Mouse (Mus musculus): ENCODE results near the gene Trpm3. TPM values are rescaled to one million over a fixed set of nuclear protein-coding genes. Genes with fewer than 3 reads are reported as not detected.

The Trpm3 gene
- polyA plus RNA-seq, 1 experiment: 0.08 TPM

DNA sequence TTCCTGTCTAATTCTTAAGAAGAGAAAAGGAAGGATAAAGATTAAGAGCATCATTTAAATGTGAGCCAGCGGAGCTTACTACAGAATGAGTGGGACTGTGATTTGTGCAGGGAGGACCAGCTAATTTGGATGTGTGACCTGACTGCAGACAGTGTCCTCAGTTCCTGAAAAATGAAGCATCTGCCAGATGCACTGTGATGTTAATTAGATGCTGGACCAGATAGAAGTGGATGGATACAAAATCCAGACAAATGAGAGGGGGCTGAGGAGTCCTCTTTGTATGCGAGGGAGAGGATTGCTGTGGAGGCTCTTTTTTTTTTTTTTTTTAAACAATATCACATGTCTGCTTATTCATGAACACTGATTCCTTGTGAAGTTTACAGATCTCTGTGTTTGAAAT is 83.7 kb downstream of the Trpm3 start:
- Histone ChIP-seq H3K4me3 (ENCODE audit: extremely low read depth, insufficient read depth, insufficient read length) (no peak overlapping the region), H3K36me3 (ENCODE audit: control insufficient read depth, insufficient read depth, low read length) (no peaks in the 10 kb centered on the region), H3K27me3 (ENCODE audit: control insufficient read depth, insufficient read depth, low read length) (no peaks in the 10 kb centered on the region), H3K4me1 (ENCODE audit: control insufficient read depth, insufficient read depth, insufficient read length) (no peaks in the 10 kb centered on the region), H3K27ac (ENCODE audit: insufficient read depth, low read length) (no peak overlapping the region)
- DNase-seq (ENCODE audit: low read depth in 1 of 2, low spot score in 2 of 2): no peak
- no peak for TF ChIP-seq CTCF (IDR thresholded peaks at IDR 0.05; ENCODE audit: extremely low read depth, insufficient read depth, insufficient read length, insufficient replicate concordance)
- no peak for TF ChIP-seq POLR2A (IDR thresholded peaks at IDR 0.05; ENCODE audit: low read depth, low read length)
- 86% methylated on average over 2 of the region's 2 CpGs for WGBS

- Histone ChIP-seq H3K27me3 (ENCODE audit: control insufficient read depth, insufficient read depth, low read length) (no peaks in the 10 kb centered on the region), H3K27ac (ENCODE audit: insufficient read depth, low read length) (no peak overlapping the region), H3K4me1 (ENCODE audit: control insufficient read depth, insufficient read depth, insufficient read length) (no peaks in the 10 kb centered on the region), H3K4me3 (ENCODE audit: extremely low read depth, insufficient read depth, insufficient read length) (no peak overlapping the region), H3K36me3 (ENCODE audit: control insufficient read depth, insufficient read depth, low read length) (no peaks in the 10 kb centered on the region)
- no peak for DNase-seq (ENCODE audit: low read depth in 1 of 2, low spot score in 2 of 2)
- TF ChIP-seq CTCF (IDR thresholded peaks at IDR 0.05; ENCODE audit: extremely low read depth, insufficient read depth, insufficient read length, insufficient replicate concordance): no peak
- TF ChIP-seq POLR2A (IDR thresholded peaks at IDR 0.05; ENCODE audit: low read depth, low read length): no peak
These were observed 95.3 kb downstream of the Trpm3 start for GRCm38 (mm10) chr19:22234187-22234586.

DNA sequence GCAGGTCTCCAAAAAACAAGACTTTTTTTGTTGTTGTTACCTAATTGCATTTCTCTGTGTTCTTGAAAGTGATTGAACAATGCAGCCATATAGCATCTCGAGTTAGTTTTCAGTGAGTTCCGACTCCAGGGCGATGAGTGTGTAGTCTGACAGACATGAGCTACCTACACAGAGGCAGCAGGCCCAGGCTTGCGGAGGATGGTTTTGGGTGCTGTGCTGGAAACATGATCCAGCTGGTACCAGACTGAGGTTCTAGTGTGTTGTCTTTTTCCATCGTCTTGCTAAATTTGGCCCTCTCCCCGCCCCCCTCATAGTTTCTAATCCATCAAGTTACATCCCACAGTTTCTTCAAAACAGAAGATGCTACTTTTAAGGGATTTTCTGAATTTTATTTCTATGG is 110.2 kb downstream of the Trpm3 start:
- Histone ChIP-seq H3K4me1 (ENCODE audit: control insufficient read depth, insufficient read depth, insufficient read length) (no peaks in the 10 kb centered on the region), H3K4me3 (ENCODE audit: extremely low read depth, insufficient read depth, insufficient read length) (no peak overlapping the region), H3K27me3 (ENCODE audit: control insufficient read depth, insufficient read depth, low read length) (no peaks in the 10 kb centered on the region), H3K27ac (ENCODE audit: insufficient read depth, low read length) (no peak overlapping the region), H3K36me3 (ENCODE audit: control insufficient read depth, insufficient read depth, low read length) (no peaks in the 10 kb centered on the region)
- TF ChIP-seq POLR2A (IDR thresholded peaks at IDR 0.05; ENCODE audit: low read depth, low read length): no peak
- TF ChIP-seq CTCF (IDR thresholded peaks at IDR 0.05; ENCODE audit: extremely low read depth, insufficient read depth, insufficient read length, insufficient replicate concordance): no peak
- no peak for DNase-seq (ENCODE audit: low read depth in 1 of 2, low spot score in 2 of 2)
- WGBS: 88% methylated on average over 6 of the region's 6 CpGs

GRCm38 (mm10) chr19:22272916-22273315 is 134.1 kb downstream of the Trpm3 start:
- Histone ChIP-seq H3K4me1 (ENCODE audit: control insufficient read depth, insufficient read depth, insufficient read length) (no peaks in the 10 kb centered on the region), H3K4me3 (ENCODE audit: extremely low read depth, insufficient read depth, insufficient read length) (no peak overlapping the region), H3K36me3 (ENCODE audit: control insufficient read depth, insufficient read depth, low read length) (no peaks in the 10 kb centered on the region), H3K27ac (ENCODE audit: insufficient read depth, low read length) (no peak overlapping the region), H3K27me3 (ENCODE audit: control insufficient read depth, insufficient read depth, low read length) (no peaks in the 10 kb centered on the region)
- DNase-seq (ENCODE audit: low read depth in 1 of 2, low spot score in 2 of 2): no peak
- no peak for TF ChIP-seq CTCF (IDR thresholded peaks at IDR 0.05; ENCODE audit: extremely low read depth, insufficient read depth, insufficient read length, insufficient replicate concordance)
- no peak for TF ChIP-seq POLR2A (IDR thresholded peaks at IDR 0.05; ENCODE audit: low read depth, low read length)
- WGBS: 81% methylated on average over 5 of the region's 5 CpGs

- no peak for TF ChIP-seq POLR2A (IDR thresholded peaks at IDR 0.05; ENCODE audit: low read depth, low read length)
- no peaks in the 10 kb centered on the region for H3K4me1 ChIP-seq (ENCODE audit: control insufficient read depth, insufficient read depth, insufficient read length)
- 73% methylated on average over 3 of the region's 3 CpGs for WGBS
- DNase-seq (ENCODE audit: low read depth in 1 of 2, low spot score in 2 of 2): no peak
- H3K36me3 ChIP-seq (ENCODE audit: control insufficient read depth, insufficient read depth, low read length): no peaks in the 10 kb centered on the region
- H3K4me3 ChIP-seq (ENCODE audit: extremely low read depth, insufficient read depth, insufficient read length): no peak overlapping the region
- no peak overlapping the region for H3K27ac ChIP-seq (ENCODE audit: insufficient read depth, low read length)
- no peaks in the 10 kb centered on the region for H3K27me3 ChIP-seq (ENCODE audit: control insufficient read depth, insufficient read depth, low read length)
These were observed 145.8 kb downstream of the Trpm3 start for GRCm38 (mm10) chr19:22284651-22285050.

- Histone ChIP-seq H3K4me1 (ENCODE audit: control insufficient read depth, insufficient read depth, insufficient read length) (no peaks in the 10 kb centered on the region), H3K4me3 (ENCODE audit: extremely low read depth, insufficient read depth, insufficient read length) (no peak overlapping the region), H3K27ac (ENCODE audit: insufficient read depth, low read length) (no peak overlapping the region), H3K27me3 (ENCODE audit: control insufficient read depth, insufficient read depth, low read length) (no peaks in the 10 kb centered on the region), H3K36me3 (ENCODE audit: control insufficient read depth, insufficient read depth, low read length) (no peaks in the 10 kb centered on the region)
- WGBS: 94% methylated on average over 6 of the region's 6 CpGs
- no peak for TF ChIP-seq POLR2A (IDR thresholded peaks at IDR 0.05; ENCODE audit: low read depth, low read length)
- TF ChIP-seq CTCF (IDR thresholded peaks at IDR 0.05; ENCODE audit: extremely low read depth, insufficient read depth, insufficient read length, insufficient replicate concordance): no peak
- no peak for DNase-seq (ENCODE audit: low read depth in 1 of 2, low spot score in 2 of 2)
These were observed 153.8 kb downstream of the Trpm3 start for GRCm38 (mm10) chr19:22292671-22293070.

DNA sequence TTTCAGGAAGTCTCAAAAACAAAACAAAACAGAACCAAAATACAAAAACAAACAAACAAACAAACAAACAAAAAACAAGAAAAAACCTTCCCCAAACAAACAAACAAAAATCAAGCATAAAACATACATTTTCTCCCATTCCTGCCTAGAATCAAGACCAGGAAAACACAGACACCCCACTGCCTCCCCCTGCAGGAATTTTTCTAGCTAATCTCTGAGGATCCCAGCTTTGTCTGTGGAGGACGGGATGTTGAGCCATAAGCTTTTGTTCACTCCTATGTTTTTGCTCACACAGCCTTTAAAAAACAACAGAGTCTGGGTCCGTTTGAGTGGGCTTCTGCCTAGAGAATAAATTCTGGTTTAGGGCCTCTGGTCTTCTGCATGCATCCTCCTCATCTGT is 162.1 kb downstream of the Trpm3 start:
- Histone ChIP-seq H3K36me3 (ENCODE audit: control insufficient read depth, insufficient read depth, low read length) (no peaks in the 10 kb centered on the region), H3K4me3 (ENCODE audit: extremely low read depth, insufficient read depth, insufficient read length) (no peak overlapping the region), H3K27me3 (ENCODE audit: control insufficient read depth, insufficient read depth, low read length) (no peaks in the 10 kb centered on the region), H3K4me1 (ENCODE audit: control insufficient read depth, insufficient read depth, insufficient read length) (no peaks in the 10 kb centered on the region), H3K27ac (ENCODE audit: insufficient read depth, low read length) (no peak overlapping the region)
- DNase-seq (ENCODE audit: low read depth in 1 of 2, low spot score in 2 of 2): no peak
- TF ChIP-seq CTCF (IDR thresholded peaks at IDR 0.05; ENCODE audit: extremely low read depth, insufficient read depth, insufficient read length, insufficient replicate concordance): no peak
- no peak for TF ChIP-seq POLR2A (IDR thresholded peaks at IDR 0.05; ENCODE audit: low read depth, low read length)
- WGBS: 77% methylated on average over 2 of the region's 2 CpGs

Measured in spleen, adult 2 months (tissue).